Mouse (Mus musculus): ENCODE measurements at regions not wholly inside any gene's neighbourhood (a gene's known extent, or its start where the extent isn't known, plus 50 kb on each side); places are given as distances from the start of the nearest gene placed in this dataset.

DNA sequence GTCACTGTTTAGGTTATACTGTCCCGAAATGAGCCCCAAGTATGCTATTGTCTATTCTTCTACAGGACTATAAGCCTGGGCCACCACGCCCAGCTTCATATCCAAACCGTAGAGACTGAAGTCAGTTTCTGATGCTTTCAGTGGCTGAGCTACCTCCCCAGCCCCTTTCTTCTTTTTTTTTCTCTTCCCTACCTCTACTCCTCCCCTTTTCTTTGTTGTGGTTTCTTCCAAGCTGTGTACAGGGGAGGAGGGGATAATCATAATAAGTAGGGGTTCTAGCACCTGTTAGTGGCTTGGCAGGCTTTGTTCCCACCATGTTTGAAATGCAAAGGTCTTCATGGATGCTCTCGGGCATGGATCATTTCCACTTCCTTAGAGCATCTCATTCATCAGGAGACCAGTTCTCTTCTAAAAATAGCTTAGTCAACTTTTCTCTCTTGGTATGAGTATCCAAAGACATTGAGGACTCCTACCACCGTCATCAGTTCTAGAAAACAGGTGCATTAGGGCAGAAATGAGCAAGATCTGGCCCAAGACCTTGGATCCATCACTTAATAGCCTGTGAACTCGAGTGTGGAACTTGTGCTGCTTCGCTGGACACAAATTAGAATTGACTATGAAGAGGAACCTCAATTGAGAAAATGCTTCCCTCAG, 1383.5 kb downstream of the Gsdmc2 start:
- TF ChIP-seq E2F4 (IDR thresholded peaks at IDR 0.05; ENCODE audit: insufficient read depth) (no peak), TCF12 (IDR thresholded peaks at IDR 0.05; ENCODE audit: insufficient read depth, poor library complexity, severe bottlenecking) (no peak), POLR2A (IDR thresholded peaks at IDR 0.05; ENCODE audit: insufficient read length, low read depth) (no peak), USF1 (IDR thresholded peaks at IDR 0.05; ENCODE audit: low read depth) (no peak), POLR2AphosphoS2 (IDR thresholded peaks at IDR 0.05; ENCODE audit: insufficient read length, low read depth) (no peak), SRF (IDR thresholded peaks at IDR 0.05; ENCODE audit: control insufficient read depth, insufficient read length, low read depth) (no peak), MAX (IDR thresholded peaks at IDR 0.05; ENCODE audit: low read depth) (no peak), TCF3 (IDR thresholded peaks at IDR 0.05; ENCODE audit: insufficient read length, low read depth) (no peak), CEBPB (IDR thresholded peaks at IDR 0.05; ENCODE audit: insufficient read depth, poor library complexity, severe bottlenecking) (no peak)
